Mouse (Mus musculus) T-helper 1 cell (primary cell): ENCODE results near the gene Slc16a9.

Source experiments
- in situ Hi-C: fragments of 300-600 bp; cut with MboI, MseI; formaldehyde crosslinking; loops from one replicate; pipeline ENCODE4 v1.15.1; 2025; ENCODE audit warnings: high pct_unique_total_duplicates

Slc16a9 gene

DNA sequence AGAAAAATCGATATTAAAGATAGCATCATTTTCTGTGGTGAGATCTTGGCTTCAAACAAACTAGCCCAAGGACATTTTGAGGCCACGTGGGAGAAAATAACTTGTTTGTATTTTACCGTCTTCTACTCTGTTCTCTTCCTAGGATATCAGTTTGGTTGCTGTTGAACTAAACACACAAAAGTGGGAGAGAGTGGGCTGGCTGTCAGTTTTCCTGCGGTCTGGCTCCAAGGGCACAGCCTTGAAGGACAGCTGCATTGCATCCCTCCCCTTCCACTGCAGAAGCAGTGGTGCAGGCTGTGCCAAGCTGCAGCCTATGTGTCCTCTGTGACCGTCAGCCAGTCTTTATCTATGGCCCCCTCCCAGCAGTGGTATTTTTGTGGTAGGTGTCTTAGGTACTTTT lies 54.8 kb downstream of the Slc16a9 start:
- in situ Hi-C loops = loop anchor here (10.0 to 25.0 kb wide), 2 partner anchors 285 to 637 kb away; no protein-coding TSS in a partner anchor

DNA sequence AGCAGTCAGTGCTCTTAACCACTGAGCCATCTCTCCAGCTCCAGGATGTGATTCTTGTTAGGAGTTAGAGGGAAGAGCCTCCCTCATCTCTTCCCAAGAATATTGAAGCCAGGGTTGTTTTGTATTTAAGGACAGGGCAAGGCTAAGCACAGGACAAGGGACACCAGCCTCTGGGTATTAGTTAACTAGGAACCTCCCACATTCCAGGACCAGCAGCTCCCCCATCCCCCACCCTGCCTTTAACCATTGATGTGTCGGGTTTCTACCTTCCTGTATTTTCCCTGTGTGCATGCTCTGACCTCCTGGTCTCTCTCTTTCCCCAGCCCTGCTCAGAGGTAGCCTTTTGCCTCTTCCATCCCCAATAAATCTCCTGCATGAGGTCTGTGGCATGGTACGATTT lies 56.3 kb downstream of the Slc16a9 start:
- in situ Hi-C loops = no loop called here

DNA sequence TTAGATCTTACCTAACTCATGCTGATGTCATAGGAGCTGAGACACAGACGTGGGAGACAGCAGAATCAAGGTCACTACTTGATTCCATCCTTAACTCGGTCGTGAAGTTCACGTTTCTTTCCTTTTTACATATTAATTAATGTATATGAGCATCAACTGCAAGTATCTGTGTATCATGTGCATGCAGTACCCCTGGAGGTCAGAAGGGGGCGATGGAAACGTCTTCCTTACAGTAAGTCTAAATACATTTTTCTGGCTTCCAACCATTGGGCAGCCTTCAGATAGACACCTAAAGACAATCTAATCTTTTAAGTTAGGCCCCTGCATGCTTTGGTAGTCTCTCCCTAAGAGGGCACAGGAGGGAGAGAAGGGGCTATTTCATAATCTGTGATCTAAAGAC lies 58.3 kb downstream of the Slc16a9 start:
- in situ Hi-C loops = no loop called here

DNA sequence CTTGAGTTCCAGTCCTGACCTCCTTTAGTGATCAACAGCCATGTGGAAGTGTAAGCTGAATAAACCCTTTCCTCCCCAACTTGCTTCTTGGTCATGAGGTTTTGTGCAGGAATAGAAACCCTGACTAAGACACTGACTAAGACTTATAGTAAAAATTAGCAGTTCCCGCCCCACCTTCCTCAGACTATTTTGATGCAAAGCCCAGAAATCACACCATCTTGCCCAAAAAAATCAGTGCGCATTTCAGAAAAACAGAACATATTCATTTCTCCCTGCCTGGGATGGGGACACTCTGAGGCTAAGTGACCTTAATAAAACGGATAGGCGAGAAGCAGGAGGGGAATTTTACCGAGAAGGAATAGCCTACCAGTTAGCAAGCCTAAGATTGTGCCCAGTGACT lies 60.8 kb downstream of the Slc16a9 start:
- in situ Hi-C loops = no loop called here

DNA sequence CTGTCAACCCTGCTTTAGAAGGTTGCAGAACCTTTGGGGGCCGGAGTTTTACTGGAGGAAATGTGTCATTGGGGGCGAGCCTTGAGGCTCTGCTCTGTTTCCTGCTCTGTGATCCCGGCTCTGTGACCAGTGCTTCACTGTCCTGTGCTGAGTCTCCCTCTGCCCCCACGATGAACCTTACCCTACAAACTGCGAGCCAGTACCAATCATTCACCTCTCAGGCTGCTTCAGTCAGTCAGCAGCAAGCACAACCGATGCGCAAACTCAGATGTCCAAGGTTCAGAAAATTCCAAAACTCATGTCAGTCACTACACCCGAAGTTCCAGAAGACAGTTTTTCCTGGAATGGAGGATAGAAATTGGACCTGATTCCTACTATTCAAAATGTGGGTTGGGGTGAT lies 64.5 kb downstream of the Slc16a9 start:
- in situ Hi-C loops = no loop called here

DNA sequence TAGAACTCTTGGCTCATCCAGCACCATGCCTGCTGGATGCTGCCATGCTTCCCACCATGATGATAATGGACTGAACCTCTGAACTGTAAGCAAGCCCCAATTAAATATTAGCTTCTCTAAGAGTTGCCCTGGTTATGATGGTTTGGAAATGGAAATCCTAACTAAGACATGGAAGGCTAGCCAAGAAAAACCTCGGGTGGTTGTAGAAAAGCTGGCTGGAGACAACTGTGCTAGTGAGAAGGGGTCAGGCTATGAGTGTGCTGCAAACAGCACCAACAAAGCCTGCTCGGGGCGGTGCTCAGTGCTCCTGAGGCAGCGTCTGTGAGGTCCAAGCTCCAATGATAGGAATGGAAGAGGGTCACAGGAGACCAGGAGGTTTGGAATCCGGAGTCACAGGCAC lies 65.7 kb downstream of the Slc16a9 start:
- in situ Hi-C loops = loop anchor here (10.0 kb wide), 2 partner anchors 654 to 894 kb away; no protein-coding TSS in a partner anchor

DNA sequence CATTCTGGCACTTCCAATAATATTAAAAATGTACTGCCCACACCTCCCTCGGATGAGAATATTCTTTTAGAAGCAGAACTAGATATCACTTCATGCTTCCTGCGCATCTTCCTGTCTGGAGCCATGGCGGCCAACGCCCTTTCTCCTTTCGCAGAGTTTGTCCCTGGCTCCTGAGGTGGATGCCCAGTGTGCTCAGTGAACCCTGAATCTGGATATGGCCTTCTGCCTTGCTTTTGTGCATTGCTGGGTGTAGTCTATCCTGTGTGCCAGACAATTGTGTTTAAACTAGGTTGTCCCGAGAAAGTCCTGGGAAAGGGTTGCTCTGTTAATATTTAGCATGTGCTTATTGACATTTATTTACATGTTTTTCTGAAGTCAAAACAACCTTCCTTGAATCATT lies 71.0 kb downstream of the Slc16a9 start:
- in situ Hi-C loops = loop anchor here (10.0 kb wide), 2 partner anchors 649 to 889 kb away; no protein-coding TSS in a partner anchor

DNA sequence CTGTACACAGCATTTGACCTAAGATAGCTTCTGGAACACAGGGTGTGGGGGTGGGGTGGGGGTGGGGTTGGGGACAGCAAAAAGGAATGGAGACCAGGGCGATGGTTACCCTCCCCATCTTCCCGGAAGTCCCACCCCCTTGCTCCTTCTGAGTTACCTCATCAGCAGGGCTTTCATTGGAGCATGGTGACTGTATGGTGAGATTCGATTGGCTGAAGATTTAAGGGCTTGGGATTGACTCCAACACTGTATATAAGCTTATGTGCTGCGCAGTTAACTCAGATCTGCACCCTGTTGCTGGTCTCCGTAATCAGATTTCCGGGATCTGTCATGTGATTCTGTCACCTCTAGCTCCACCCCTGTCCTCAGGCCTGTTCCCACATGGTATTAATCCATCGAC lies 72.0 kb downstream of the Slc16a9 start:
- in situ Hi-C loops = loop anchor here (10.0 kb wide), 2 partner anchors 648 to 888 kb away; no protein-coding TSS in a partner anchor

DNA sequence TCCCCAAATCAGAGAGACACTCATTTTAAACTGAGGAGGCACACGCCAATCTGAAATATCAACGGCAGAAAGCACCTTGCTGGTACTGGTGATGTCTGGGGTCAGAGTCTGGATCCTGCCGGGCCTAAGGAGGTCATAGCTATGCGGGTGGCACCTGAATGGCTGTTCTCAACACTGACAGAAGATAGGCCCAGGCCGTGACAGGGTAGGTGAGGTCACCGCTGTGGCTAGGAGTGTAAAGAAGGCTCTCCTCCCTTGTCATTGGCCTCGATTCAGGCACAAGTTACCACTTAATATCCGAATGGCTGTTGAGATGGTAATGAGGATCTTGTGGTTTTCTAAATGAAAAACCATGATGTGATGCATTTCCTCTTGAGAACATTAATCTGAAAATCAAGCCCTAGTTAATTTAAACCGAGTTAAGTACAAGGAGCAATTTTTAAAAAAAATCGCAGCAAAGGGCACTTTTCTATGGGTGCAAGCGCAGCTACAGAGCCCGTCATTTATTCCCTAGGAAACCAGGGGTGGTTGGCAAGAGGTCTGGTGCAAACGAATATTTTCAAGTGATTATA lies 72.6 kb downstream of the Slc16a9 start:
- in situ Hi-C loops = loop anchor here (10.0 kb wide), 2 partner anchors 647 to 887 kb away; no protein-coding TSS in a partner anchor

DNA sequence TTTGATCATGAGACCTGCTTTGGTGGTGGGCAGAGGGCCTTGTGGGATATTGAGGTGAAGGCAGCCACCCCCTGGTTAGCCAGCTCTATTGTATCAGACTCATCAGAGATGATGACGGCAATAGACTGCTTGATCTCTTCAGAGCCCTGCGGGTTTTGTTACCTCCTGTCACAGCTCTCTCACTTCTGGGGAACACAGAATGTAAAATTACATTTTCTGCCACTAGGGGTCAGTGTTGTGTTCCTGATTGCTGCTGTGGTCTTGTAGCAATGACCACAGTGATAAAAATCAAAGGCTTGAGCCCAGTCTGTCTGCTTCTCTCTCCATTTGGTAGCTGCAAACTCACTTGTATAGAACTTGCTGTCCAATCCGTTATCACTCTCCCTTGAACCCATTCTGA lies 73.7 kb downstream of the Slc16a9 start:
- in situ Hi-C loops = loop anchor here (10.0 kb wide), 2 partner anchors 646 to 886 kb away; no protein-coding TSS in a partner anchor

DNA sequence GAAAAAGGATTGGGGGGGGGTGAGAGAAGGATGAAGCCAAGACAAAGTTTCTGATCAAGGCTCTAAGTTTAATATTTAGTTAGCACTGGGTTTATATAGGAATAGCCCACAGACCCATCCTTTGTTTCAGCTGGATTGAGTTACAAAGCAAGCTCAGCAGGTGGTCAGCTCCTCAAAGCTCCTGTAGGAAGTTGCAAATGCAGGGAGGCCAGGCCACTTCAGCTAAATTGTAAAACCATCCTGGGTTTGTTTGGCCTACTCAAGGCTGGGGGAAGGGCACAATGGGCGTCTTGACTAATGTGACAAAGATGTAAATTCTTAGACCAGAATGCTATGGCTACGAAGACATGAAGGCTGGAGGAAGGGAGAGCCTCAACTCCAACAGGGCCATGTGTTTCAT lies 80.6 kb downstream of the Slc16a9 start:
- in situ Hi-C loops = no loop called here

DNA sequence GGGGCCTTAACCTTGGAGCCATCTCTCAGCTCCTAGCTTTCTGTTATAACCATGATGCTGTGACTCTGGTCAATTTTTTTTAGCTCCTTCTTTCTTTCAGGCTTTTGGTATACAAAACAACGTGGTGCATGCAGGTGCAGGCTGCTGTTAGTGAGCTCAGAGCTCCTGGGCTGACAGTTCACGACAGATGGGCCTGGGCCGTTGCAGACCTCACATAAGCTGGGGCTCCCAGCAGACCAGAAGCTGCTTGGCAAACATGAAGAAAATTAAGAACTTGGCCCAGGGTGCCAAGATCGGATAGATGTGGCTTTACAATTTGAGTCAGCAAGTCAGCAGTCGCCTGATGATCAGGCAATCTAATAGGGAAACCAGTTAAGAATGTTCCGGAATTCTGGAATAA lies 82.4 kb downstream of the Slc16a9 start:
- in situ Hi-C loops = no loop called here

DNA sequence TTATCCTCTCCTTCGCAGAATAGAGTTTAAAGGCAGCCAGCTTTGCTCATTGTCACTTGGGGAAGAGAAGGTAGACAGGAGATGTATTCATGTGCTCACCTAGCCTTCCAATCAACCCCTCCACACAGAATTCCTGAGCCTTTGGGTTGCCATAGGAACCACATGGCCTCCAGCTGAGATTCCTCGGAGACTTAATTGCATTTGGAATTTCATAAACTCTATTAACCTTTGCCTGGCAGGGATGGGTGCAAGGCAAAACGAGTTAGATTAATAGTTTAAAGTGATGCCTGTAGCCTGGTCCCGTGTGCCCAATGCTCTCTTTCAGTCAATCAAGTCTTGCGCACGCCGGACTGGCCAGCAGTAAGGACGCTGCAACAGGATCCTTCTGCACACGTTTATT lies 83.2 kb downstream of the Slc16a9 start:
- in situ Hi-C loops = no loop called here
